Mouse (Mus musculus) ES-Bruce4 (cell line): ENCODE data around the gene Cldn3. TPM values are rescaled to one million over a fixed set of nuclear protein-coding genes. Genes with fewer than 3 reads are reported as not detected.
"Not testable (repeated sequence)": the region's sequence is repeated elsewhere in the genome, so short reads cannot be mapped to it uniquely, and the experiment has no call there.

Experiments
- H3K27ac ChIP-seq: 2 replicates; pipeline ENCODE4 v1.5.1; 2012; ENCODE audit warnings: low read length, inconsistent platforms; ENCODE audit not compliant: insufficient read depth
- H3K27me3 ChIP-seq: 2 replicates; pipeline ENCODE4 v1.6.1; 2012; ENCODE audit warnings: mild to moderate bottlenecking, low read length, inconsistent platforms; ENCODE audit not compliant: control insufficient read depth, poor library complexity, insufficient read depth, severe bottlenecking
- H3K36me3 ChIP-seq: 2 replicates; pipeline ENCODE4 v1.6.1; 2012; ENCODE audit warnings: inconsistent platforms, mild to moderate bottlenecking, low read length, moderate library complexity; ENCODE audit not compliant: control insufficient read depth, poor library complexity, insufficient read depth, severe bottlenecking
- H3K4me1 ChIP-seq: one replicate; pipeline ENCODE4 v1.8.1; 2011; ENCODE audit warnings: low read length; ENCODE audit not compliant: control insufficient read depth, insufficient read depth
- H3K4me3 ChIP-seq: 2 replicates; pipeline ENCODE4 v1.5.1; 2011; ENCODE audit warnings: low read depth, mild to moderate bottlenecking, low read length
- H3K9ac ChIP-seq: 2 replicates; pipeline ENCODE4 v1.6.1; 2012; ENCODE audit warnings: low read depth, mild to moderate bottlenecking, inconsistent platforms; ENCODE audit not compliant: poor library complexity, severe bottlenecking
- H3K9me3 ChIP-seq: replicated peaks from 2 replicates; pipeline ENCODE4 v1.6.1; 2012; ENCODE audit warnings: mild to moderate bottlenecking, low read length, inconsistent platforms; ENCODE audit not compliant: control insufficient read depth, poor library complexity, insufficient read depth, severe bottlenecking
- CTCF ChIP-seq: IDR thresholded peaks from one replicate; pipeline ENCODE4 v1.8.1; 2011; ENCODE audit warnings: low read depth, low read length
- EP300 ChIP-seq: IDR thresholded peaks from 2 replicates; pipeline ENCODE4 v1.6.1; 2011; ENCODE audit warnings: low read depth, low read length; ENCODE audit not compliant: insufficient read depth
- POLR2A ChIP-seq: IDR thresholded peaks from one replicate; pipeline ENCODE4 v1.8.1; 2011; ENCODE audit warnings: low read length; ENCODE audit not compliant: insufficient read depth
- polyA plus RNA-seq: library from polyadenylated mRNA; stranded (reverse); fragments of >200 nt; gene quantifications from 2 replicates; pipeline ENCODE4 v1.2.4, GENCODE M21; 2011; ENCODE audit warnings: low read depth; ENCODE audit not compliant: missing spikeins, insufficient read depth, insufficient read length

Gene Cldn3
- polyA plus RNA-seq, 1 experiment, result 22.4 TPM

DNA sequence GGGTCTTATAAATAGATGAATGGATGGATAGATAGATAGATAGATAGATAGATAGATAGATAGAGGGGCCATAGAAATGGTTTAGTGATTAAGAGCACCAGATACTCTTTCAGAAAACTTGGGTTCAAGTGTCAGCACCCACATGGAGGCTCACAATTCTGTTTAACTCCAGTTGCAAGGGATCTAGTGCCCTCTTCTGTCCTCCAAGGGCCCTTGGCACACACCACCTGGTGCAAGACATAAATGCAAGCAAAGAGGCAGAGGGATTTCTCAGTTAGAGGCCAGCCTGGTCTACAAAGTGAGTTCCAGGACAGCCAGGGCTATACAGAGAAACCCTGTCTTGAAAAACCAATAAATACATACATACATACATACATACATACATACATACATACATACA, 21.4 kb upstream of the Cldn3 start:
- TF ChIP-seq CTCF, result peak; percentile 38
- H3K9me3 ChIP-seq, H3K27ac ChIP-seq, H3K4me3 ChIP-seq, H3K36me3 ChIP-seq, H3K27me3 ChIP-seq, H3K9ac ChIP-seq: not testable (repeated sequence)
- H3K4me1 ChIP-seq, result peaks cover 15% of the 10 kb centered on the region

DNA sequence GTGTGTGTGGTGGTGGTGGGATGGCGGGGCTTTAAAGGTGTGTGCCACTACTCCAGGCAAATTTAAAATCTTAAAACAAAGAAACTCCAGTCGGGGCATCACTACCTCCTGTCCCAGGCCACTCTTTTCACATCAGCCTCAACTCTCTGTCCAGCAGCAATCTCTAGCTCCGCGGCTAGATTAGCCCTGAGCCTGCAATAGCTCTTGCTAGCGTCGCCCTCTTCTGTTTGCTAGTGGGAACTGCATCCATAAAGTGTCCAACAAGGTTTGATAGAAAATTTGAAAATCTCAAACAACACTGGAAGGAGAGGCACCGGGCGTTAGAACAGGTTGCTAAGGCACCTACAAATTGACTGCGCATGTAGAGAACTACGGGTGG, 20.6 kb upstream of the Cldn3 start:
- peak; percentile 63 for TF ChIP-seq CTCF
- TF ChIP-seq POLR2A, result no peak
- H3K9ac ChIP-seq, result peak overlapping the region; percentile 25; the same call in 1 of the 2 replicates
- no peaks in the 10 kb centered on the region for H3K36me3 ChIP-seq
- peaks cover 13% of the 10 kb centered on the region for H3K4me1 ChIP-seq
- peak overlapping the region; percentile 77 for H3K27ac ChIP-seq
- H3K4me3 ChIP-seq, result peak overlapping the region; percentile 74
- no peaks in the 10 kb centered on the region for H3K27me3 ChIP-seq
- no peaks in the 10 kb centered on the region for H3K9me3 ChIP-seq

DNA sequence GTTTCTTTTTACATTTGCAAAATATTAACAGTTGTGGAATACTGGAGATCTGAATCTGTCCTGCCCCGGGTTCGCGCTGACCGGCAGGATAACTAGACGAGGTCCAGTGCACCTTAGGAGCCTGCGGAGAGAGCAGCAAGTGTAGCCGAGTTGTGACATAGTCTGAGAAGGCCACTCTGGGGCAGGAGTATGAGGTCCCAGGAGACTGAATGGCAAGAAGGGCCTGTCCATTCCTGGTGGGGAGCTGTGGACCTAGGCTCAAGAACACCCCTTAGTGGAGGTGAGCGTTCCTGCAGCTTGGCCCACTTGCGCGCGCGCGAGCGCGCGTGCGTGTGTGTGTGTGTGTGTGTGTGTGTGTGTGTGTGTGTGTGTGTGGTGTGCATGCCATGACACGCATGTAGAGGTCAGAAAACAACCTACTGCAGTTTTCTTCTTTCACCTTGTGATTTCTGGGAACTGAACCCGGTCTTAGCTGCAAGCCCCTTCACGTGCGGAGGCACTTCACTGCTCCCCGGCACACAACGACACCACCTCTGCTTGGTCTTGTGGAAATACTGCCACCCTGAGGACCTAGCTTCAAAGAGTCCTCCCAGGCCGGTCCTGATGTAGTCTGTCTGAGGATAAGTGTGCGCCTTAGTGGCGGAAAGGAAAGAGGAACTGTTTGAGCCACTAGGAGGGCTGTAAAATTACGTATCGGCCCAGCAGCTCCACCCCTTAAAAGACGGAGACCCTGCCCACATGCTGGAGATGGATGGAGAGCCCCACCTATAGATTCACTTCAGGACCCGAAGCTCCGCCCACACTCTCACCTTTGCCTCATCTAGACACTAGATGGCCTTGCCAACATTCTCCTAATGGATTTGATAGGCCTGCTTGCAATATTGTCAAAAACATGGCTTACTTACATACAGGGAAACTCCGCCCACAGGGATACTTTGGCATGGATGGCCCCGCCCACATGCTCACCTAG, 19.9 kb upstream of the Cldn3 start:
- peak overlapping the region; percentile 57 for H3K9ac ChIP-seq
- peak overlapping the region; percentile 74 for H3K4me3 ChIP-seq
- H3K27me3 ChIP-seq, result no peaks in the 10 kb centered on the region
- H3K36me3 ChIP-seq, result no peaks in the 10 kb centered on the region
- peak overlapping the region; percentile 88 for H3K27ac ChIP-seq
- TF ChIP-seq CTCF (peak; percentile 64), EP300 (0 out of 2 replicates have a peak, but pooled peaks have one; percentile 1), POLR2A (peak; percentile 29)
- H3K4me1 ChIP-seq, result peaks cover 11% of the 10 kb centered on the region
- no peaks in the 10 kb centered on the region for H3K9me3 ChIP-seq

DNA sequence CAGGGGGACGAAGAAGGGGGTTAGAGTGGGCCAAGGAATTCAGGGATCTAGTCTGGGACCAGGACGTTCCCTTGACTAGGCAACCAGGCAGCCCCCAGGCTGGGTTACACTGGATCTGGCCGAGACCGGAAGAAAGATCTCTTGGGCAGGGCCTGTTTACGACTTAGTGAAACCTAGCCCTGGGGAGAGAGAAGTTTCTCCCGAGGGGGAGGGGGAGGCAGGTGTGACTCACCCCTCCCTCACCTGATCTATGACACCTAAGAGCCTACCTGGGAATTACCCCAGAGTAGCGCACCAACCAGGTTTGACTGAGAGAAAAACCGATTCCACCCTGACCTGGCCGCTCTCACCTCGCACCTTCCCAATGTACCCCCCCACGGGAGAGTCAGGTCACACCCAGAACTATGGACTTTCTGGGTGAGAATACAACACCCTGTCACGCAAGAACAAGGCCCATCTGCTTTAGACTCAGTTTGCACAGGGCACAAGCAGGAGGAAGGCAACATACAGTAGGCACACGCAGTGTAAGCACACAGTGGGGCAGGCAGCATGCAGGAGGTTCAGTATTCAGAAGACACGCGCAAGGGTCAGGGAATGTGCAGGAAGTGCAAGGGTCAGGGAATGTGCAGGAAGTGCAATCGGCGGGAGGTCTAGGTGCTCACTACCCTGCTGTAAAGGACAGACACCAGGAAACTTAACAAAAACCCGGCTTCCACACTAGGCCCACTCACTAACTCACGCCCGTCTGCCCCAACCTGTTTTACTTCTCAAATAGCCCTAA, 18.7 kb upstream of the Cldn3 start:
- Histone ChIP-seq H3K9me3 (no peaks in the 10 kb centered on the region), H3K4me1 (peaks cover 11% of the 10 kb centered on the region), H3K4me3 (peak overlapping the region; percentile 15), H3K36me3 (no peaks in the 10 kb centered on the region), H3K9ac (peak overlapping the region; percentile 57), H3K27me3 (no peaks in the 10 kb centered on the region), H3K27ac (peak overlapping the region; percentile 88)
- TF ChIP-seq EP300 (peak; percentile 94), CTCF (no peak), POLR2A (no peak)

DNA sequence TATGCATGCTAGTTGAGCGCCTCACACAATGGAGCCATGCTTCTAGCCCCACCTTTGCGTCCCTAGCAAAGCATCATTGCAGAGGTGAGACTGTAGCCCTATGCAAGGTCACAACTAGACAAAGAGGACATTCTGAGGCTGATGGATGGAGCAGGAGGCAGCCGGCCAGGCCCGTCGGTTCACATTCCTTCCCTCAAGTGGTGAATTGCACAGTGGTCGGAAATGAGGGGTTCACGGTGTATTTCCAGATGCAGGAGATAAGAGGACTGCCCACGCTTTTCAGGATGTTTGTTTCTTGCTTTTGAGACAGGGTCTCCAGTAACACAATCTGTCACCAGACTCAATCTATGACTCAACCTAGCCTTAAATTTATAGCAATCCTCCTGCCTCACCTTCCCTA, 15.3 kb upstream of the Cldn3 start:
- Histone ChIP-seq H3K27ac (peak overlapping the region; percentile 79), H3K4me3 (no peak overlapping the region), H3K9me3 (no peaks in the 10 kb centered on the region), H3K9ac (peak overlapping the region; percentile 42; the same call in 1 of the 2 replicates), H3K27me3 (no peaks in the 10 kb centered on the region), H3K36me3 (no peaks in the 10 kb centered on the region), H3K4me1 (peaks cover 11% of the 10 kb centered on the region)
- TF ChIP-seq CTCF (no peak), EP300 (peak; percentile 100)

DNA sequence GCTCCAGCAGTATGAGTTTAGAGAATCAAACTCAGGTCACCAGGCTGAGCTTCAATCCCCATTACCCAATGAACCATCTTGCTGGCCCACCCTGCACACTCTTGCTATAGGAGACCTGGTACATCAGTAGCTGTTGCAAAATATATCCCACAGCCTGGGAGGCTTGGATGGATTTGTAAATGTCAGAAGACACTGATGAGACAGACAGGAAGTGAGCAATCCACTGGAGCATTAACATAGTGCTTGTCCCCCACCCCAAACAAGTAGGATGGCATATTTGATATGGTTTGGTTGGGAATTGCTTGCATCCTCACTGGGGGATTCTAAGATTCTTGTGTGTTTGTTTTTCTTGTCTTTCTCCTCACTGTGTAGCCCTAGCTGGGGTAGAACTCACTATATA, 12.9 kb upstream of the Cldn3 start:
- Histone ChIP-seq H3K27me3 (no peaks in the 10 kb centered on the region), H3K9ac (0 out of 2 replicates have a peak overlapping the region, but pooled peaks have one; percentile 0), H3K4me3 (no peak overlapping the region), H3K4me1 (peaks cover 6% of the 10 kb centered on the region), H3K9me3 (no peaks in the 10 kb centered on the region), H3K36me3 (no peaks in the 10 kb centered on the region), H3K27ac (peak overlapping the region; percentile 77)
- no peak for TF ChIP-seq CTCF
- TF ChIP-seq EP300, result no peak
- TF ChIP-seq POLR2A, result no peak
